Mouse (Mus musculus) small intestine, adult 2 months (tissue): ENCODE results near the gene Lrp1. TPM values are rescaled to one million over a fixed set of nuclear protein-coding genes. Genes with fewer than 3 reads are reported as not detected.
A peak's percentile ranks its signal among the peaks of the same experiment; 100 is the strongest.

ENCODE experiments used
- H3K27ac ChIP-seq: fragments of 200-500 bp; 2 replicates; pipeline ENCODE4 v1.5.1; 2012; ENCODE audit warnings: low read depth, low read length, control low read depth, inconsistent platforms; ENCODE audit not compliant: insufficient read depth
- H3K27me3 ChIP-seq: fragments of 200-500 bp; 2 replicates; pipeline ENCODE4 v1.6.1; 2012; ENCODE audit warnings: mild to moderate bottlenecking, moderate library complexity, low read length, inconsistent platforms; ENCODE audit not compliant: control insufficient read depth, insufficient read depth
- H3K36me3 ChIP-seq: fragments of 200-500 bp; 2 replicates; pipeline ENCODE4 v1.6.1; 2012; ENCODE audit warnings: mild to moderate bottlenecking, low read length, control low read depth, inconsistent platforms; ENCODE audit not compliant: control insufficient read depth, insufficient read depth
- H3K4me1 ChIP-seq: fragments of 200-500 bp; 2 replicates; pipeline ENCODE4 v1.6.1; 2012; ENCODE audit warnings: low read length, inconsistent platforms, mixed read lengths; ENCODE audit not compliant: control insufficient read depth, insufficient read depth, insufficient read length
- H3K4me3 ChIP-seq: fragments of 200-500 bp; 2 replicates; pipeline ENCODE4 v1.5.1; 2012; ENCODE audit warnings: low read depth, mild to moderate bottlenecking, control low read depth, inconsistent platforms, low read length, moderate library complexity
- CTCF ChIP-seq: fragments of 200-500 bp; IDR thresholded peaks from 2 replicates; pipeline ENCODE4 v1.5.1; 2012; ENCODE audit warnings: low read depth, mild to moderate bottlenecking, control low read depth, inconsistent platforms, low read length, moderate library complexity, mixed read lengths; ENCODE audit not compliant: insufficient replicate concordance, insufficient read length; ENCODE audit errors: extremely low read depth
- POLR2A ChIP-seq: fragments of 200-500 bp; IDR thresholded peaks from 2 replicates; pipeline ENCODE4 v1.6.1; 2012; ENCODE audit warnings: low read depth, mild to moderate bottlenecking, control low read depth, inconsistent platforms, low read length, moderate library complexity
- WGBS: fragments of 180-500 bp; shearing (Covaris S2); methylation state at CpG from one replicate; pipeline ENCODE4 v1.1.7; 2018; 5-methylcytosine and 5-hydroxymethylcytosine counted together
- polyA plus RNA-seq: library from polyadenylated mRNA; depleted of rRNA; stranded (reverse); fragments of >200 nt; gene quantifications from 2 replicates; pipeline ENCODE4 v1.2.3, GENCODE M21; 2012

Gene Lrp1
- polyA plus RNA-seq, 1 experiment = 200 TPM

DNA sequence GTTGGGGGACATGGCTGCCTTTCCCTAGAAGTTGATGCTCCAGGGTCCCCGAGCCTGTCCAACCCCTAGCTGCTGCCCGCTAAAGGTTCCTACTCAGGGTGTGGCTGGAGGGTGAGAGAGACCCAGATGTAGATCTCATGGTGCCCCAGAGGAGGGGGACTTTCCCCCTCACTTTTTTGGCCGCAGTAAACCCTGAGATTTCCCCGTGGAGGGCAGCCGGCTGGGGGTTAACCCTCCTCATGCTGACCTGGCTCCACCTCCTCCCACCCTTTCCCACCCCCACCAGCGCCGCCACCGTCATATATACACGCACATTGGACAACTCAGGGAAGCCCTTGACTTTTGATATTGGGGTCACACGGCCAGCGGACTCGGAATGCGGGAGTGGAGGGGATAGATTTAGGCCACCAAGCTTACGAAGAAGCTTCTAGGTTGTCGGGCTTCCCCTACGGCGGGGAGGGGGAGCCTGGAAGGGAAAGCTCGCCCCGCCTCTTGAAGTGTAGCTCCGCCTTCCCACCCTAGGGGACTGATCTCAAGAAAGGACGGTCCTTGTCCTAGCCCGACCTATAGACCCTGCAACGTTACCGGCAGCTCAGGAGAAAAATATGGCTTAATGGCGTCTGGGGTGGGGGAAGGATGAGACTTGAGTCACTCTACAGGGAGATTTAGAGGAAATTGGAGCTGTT is 22.7 kb upstream of the Lrp1 start:
- TF ChIP-seq CTCF (no peak; the same call in 1 of the 2 replicates), POLR2A (no peak; the same call in 1 of the 2 replicates)
- H3K4me3 ChIP-seq = peak overlapping the region; percentile 90
- H3K4me1 ChIP-seq = peaks cover 10% of the 10 kb centered on the region
- WGBS = under 1% methylated on average over 25 of the region's 25 CpGs
- peak overlapping the region; percentile 99 for H3K27ac ChIP-seq
- H3K27me3 ChIP-seq = no peaks in the 10 kb centered on the region
- peaks cover 21% of the 10 kb centered on the region for H3K36me3 ChIP-seq

DNA sequence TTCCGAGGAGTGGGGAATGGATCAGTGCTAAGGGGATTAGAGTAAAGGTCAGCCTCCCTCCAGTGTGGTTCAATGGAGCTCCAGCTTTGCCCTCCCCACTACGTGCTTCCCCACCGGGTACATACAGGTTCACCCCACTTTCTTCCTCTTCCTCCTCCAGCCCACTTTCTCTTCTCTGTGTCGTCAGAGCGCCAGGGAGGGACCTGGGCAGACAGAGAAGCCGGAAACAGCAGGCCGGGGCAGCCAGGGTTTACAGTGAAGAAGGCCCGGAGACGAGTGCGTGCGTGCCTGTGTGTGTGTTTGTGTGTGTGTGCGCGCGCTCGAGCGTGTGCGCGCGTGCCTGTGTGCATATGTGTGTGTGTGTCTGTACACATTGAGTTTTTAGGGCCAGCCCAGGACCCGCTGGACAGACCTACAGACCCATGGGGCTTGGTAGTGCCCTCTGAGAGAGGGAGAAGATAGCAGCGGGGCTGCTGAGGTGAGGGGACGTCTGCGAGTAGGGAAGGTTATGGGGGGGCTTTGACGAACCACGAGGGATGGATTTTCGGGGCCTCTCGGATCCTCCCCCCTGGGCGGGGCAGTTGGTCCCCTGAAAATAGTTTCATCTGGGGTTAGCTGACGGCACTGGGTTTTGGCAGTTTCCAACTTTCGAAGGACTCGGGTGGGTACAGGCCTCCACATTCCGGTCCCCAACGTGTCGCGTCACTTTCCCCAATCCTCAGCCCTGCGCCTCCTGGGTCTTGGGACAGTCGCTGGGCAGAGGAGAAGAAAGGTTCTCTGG is 22.0 kb upstream of the Lrp1 start, which contains the start of gene Stat6:
Gene Stat6, plus strand, starts transcription at position 215 of the 781 bp plus-strand sequence.
- Histone ChIP-seq H3K4me3 (peak within 1 kb of the TSS; percentile 90), H3K4me1 (peaks cover 10% of the 10 kb centered on the region), H3K36me3 (peaks cover 14% of the 10 kb centered on the region), H3K27ac (peak within 1 kb of the TSS; percentile 99), H3K27me3 (no peaks in the 10 kb centered on the region)
- WGBS = under 1% methylated on average over 37 of the region's 37 CpGs
- TF ChIP-seq POLR2A = peak; percentile 70
- no peak for TF ChIP-seq CTCF

DNA sequence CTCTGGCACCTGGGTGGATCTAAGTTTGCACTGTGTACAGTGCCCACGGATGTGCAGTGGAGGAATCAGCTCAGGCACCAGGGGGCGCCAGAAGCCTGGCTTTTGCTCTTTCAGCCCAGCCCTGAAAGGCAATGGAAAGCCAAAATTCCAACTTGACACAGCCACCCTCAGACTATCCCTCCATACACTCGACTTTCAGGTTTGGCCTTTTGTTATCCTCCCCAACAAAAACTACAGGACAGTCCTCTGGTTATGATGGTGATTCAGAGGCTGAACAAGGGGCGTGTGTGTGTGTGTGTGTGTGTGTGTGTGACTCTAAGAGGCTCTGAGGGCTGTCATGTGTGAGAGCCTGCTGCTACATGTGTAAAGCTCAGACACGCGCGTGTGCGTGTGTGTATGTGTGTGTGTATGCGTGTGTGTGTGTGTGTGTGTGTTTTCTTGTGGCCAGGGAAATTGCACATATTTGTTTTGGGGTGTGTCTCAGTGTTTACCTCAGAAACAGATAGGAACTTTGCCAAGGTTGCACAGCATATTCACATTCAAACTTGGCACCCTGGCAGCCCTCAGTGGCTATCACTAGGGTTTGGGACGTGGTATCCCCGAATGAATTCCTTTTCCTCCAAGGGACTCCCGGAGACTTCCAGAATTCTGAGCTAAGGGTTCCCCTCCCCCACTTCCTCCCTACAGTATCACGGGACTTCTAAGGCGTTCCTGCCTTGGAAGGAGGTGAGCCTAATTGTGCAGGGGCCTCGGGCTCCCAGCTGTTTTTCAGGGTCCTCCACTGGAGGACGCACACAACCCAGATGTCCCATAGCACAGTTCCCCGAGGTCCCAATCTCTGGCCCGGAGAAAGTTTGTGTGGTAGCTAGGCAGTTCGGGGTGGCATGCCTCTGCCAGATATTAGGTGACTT is 21.2 kb upstream of the Lrp1 start:
- TF ChIP-seq POLR2A = peak; percentile 49; the same call in 1 of the 2 replicates
- TF ChIP-seq CTCF = peak; percentile 97
- peak overlapping the region; percentile 99 for H3K27ac ChIP-seq
- H3K4me3 ChIP-seq = peak overlapping the region; percentile 90
- WGBS = 0% methylated on average over 19 of the region's 19 CpGs
- H3K4me1 ChIP-seq = peaks cover 10% of the 10 kb centered on the region
- no peaks in the 10 kb centered on the region for H3K27me3 ChIP-seq
- peaks cover 6% of the 10 kb centered on the region for H3K36me3 ChIP-seq

DNA sequence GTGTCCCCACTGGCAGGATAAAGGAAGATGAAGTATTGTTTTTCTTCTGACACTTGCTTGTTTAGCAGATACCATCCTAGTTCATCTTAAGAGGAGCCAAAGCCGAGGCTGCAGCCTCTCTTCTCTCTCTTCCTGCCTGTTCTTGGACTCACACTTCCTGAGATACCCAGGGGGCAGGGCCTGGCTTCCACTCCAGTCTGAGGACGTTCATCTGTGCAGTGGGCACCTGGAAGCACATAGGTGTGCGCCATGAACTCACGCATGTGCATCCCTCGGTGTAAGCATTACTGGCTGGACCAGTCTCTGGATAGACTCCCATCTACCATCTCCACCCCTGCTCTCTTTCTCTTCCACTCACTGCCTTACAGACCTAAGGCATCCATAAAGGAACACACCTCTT is 19.5 kb upstream of the Lrp1 start:
- Histone ChIP-seq H3K4me3 (no peak overlapping the region), H3K27ac (no peak overlapping the region), H3K27me3 (no peaks in the 10 kb centered on the region), H3K4me1 (peaks cover 10% of the 10 kb centered on the region), H3K36me3 (no peaks in the 10 kb centered on the region)
- TF ChIP-seq POLR2A = no peak
- TF ChIP-seq CTCF = no peak
- 78% methylated on average over 5 of the region's 5 CpGs for WGBS

DNA sequence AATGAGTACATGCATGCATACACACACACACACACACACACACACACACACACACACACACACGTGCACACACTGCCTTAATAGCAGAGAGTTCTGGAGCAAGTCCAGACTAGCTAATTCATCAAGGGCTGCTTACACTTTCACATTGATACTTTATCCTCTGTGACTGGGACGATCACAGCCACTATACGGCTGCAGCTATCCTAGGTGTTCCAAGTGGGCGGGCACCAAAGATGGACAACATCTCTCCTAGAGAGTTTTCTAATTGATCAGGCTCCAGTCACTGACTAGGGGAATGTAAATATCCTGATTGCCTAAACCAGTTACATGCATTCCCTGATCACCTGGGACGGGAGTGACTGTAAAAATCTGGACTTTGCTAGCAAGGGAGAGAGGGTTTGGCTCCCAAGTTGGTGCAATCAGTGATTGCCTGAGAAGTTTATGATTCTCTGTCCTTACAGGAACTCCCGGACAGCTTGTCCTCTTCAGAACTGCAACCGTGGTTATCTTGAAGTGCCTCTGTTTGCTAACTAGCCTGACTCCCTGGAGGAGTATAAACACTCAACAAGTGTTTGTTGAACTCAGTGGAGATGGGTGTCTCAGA is 11.8 kb upstream of the Lrp1 start:
- no peaks in the 10 kb centered on the region for H3K27me3 ChIP-seq
- peak overlapping the region; percentile 71 for H3K27ac ChIP-seq
- H3K4me3 ChIP-seq = no peak overlapping the region
- TF ChIP-seq CTCF = no peak
- no peak for TF ChIP-seq POLR2A
- peaks cover 17% of the 10 kb centered on the region for H3K4me1 ChIP-seq
- 16% methylated on average over 7 of the region's 7 CpGs for WGBS
- H3K36me3 ChIP-seq = no peaks in the 10 kb centered on the region
